Mouse (Mus musculus) gastrocnemius, postnatal 14 days (tissue): Measurements from ENCODE around the gene Fto. TPM values are rescaled to one million over a fixed set of nuclear protein-coding genes. Genes with fewer than 3 reads are reported as not detected.

Source experiments
- DNase-seq: peaks from one replicate; pipeline ENCODE4 v3.0.0; 2021; ENCODE audit warnings: mixed read lengths
- intact Hi-C: fragments of 180-260 bp; cut with DNase I; formaldehyde crosslinking; loops from one replicate; pipeline ENCODE4 v1.15.1; 2025; ENCODE audit warnings: low total_unique reads
- long read RNA-seq, 2 experiments: library from polyadenylated mRNA; stranded (forward); transcript quantifications; one replicate each; pipeline ENCODE4 v2.0.0; 2021
- total RNA-seq, 2 experiments: library from RNA; stranded (reverse); gene quantifications; 2 replicates each; pipeline ENCODE4 v1.2.3; 2021

The Fto gene
- 10 to 100 TPM; 84.9 to 96.5 TPM for total RNA-seq
- long read RNA-seq, experiment 1, transcript Fto-201 (9 exons, 3,564 nt): major isoform, 26 of 46 reads
- long read RNA-seq, experiment 1, partial matches to known transcripts: 9 of 46 reads
- long read RNA-seq, experiment 1, other reads (novel, unspliced or antisense): 11 of 46 reads
- long read RNA-seq, experiment 2, transcript Fto-201 (9 exons, 3,564 nt): major isoform, 48 of 63 reads
- long read RNA-seq, experiment 2, partial matches to known transcripts: 11 of 63 reads
- long read RNA-seq, experiment 2, other reads (novel, unspliced or antisense): 4 of 63 reads

GRCm38 (mm10) chr8:91312835-91313832 lies at the start of gene Fto, which contains the start of gene Rpgrip1l:
Gene Fto, plus strand, starts transcription at chr8:91313525.
Gene Rpgrip1l, minus strand, starts transcription at chr8:91313262.
- peak; percentile 97 for DNase-seq
- intact Hi-C loops: no loop called here

GRCm38 (mm10) chr8:91263939-91264338 lies 49.4 kb upstream of the Fto start:
- intact Hi-C loops: no loop called here
- no peak for DNase-seq

- DNase-seq: no peak
- intact Hi-C loops: no loop called here
Measured at GRCm38 (mm10) chr8:91264564-91264963, 48.8 kb upstream of the Fto start.

GRCm38 (mm10) chr8:91269374-91269958 lies 43.9 kb upstream of the Fto start:
- no peak for DNase-seq
- intact Hi-C loops: no loop called here

GRCm38 (mm10) chr8:91273493-91273892 lies 39.8 kb upstream of the Fto start:
- intact Hi-C loops: no loop called here
- no peak for DNase-seq

- no peak for DNase-seq
- intact Hi-C loops: no loop called here
Measured at GRCm38 (mm10) chr8:91276337-91276736, 37.0 kb upstream of the Fto start.

GRCm38 (mm10) chr8:91278060-91278459 lies 35.3 kb upstream of the Fto start:
- intact Hi-C loops: no loop called here
- DNase-seq: no peak

- intact Hi-C loops: no loop called here
- peak; percentile 42 for DNase-seq
Measured at GRCm38 (mm10) chr8:91280467-91281212, 32.7 kb upstream of the Fto start.

- intact Hi-C loops: no loop called here
Measured at GRCm38 (mm10) chr8:91281545-91281944, 31.8 kb upstream of the Fto start.

GRCm38 (mm10) chr8:91282655-91283054 lies 30.7 kb upstream of the Fto start:
- intact Hi-C loops: no loop called here
- no peak for DNase-seq

More at GRCm38 (mm10) chr8:91281545-91281944, 31.8 kb upstream of the Fto start:
- DNase-seq: no peak

- DNase-seq: no peak
- intact Hi-C loops: no loop called here
Measured at GRCm38 (mm10) chr8:91283815-91284214, 29.5 kb upstream of the Fto start.

GRCm38 (mm10) chr8:91286237-91286636 lies 27.1 kb upstream of the Fto start:
- intact Hi-C loops: no loop called here
- DNase-seq: no peak

- intact Hi-C loops: no loop called here
- DNase-seq: no peak
Measured at GRCm38 (mm10) chr8:91290576-91290975, 22.7 kb upstream of the Fto start.

- DNase-seq: no peak
- intact Hi-C loops: no loop called here
Measured at GRCm38 (mm10) chr8:91295786-91296185, 17.5 kb upstream of the Fto start.

GRCm38 (mm10) chr8:91298672-91299071 lies 14.7 kb upstream of the Fto start:
- no peak for DNase-seq
- intact Hi-C loops: no loop called here

- intact Hi-C loops: no loop called here
Measured at GRCm38 (mm10) chr8:91304481-91305386, 8.6 kb upstream of the Fto start.

GRCm38 (mm10) chr8:91312342-91312741 lies 983 bp upstream of the Fto start:
- DNase-seq: no peak
- intact Hi-C loops: no loop called here

More at GRCm38 (mm10) chr8:91304481-91305386, 8.6 kb upstream of the Fto start:
- peak; percentile 32 for DNase-seq

GRCm38 (mm10) chr8:91317567-91318227 lies 4.4 kb downstream of the Fto start:
- no peak for DNase-seq
- intact Hi-C loops: no loop called here
